Mouse (Mus musculus) heart, embryonic 10.5 days (tissue): ENCODE measurements around the gene Fam81a. TPM values are rescaled to one million over a fixed set of nuclear protein-coding genes. Genes with fewer than 3 reads are reported as not detected.
A peak's percentile ranks its signal among the peaks of the same experiment; 100 is the strongest.

ENCODE experiments used
- DNase-seq: peaks from one replicate; pipeline ENCODE4 v3.0.0-alpha.2; 2017; ENCODE audit warnings: low spot score
- H3K27ac ChIP-seq: fragments of 300-500 bp; sonication (generic); 2 replicates; pipeline ENCODE4 v1.5.1; 2016; ENCODE audit warnings: mild to moderate bottlenecking
- H3K27me3 ChIP-seq: fragments of 300-500 bp; sonication (generic); 2 replicates; pipeline ENCODE4 v1.6.1; 2016; ENCODE audit warnings: mild to moderate bottlenecking; ENCODE audit not compliant: poor library complexity, insufficient read depth, severe bottlenecking
- H3K36me3 ChIP-seq: fragments of 300-500 bp; sonication (generic); 2 replicates; pipeline ENCODE4 v1.6.1; 2016; ENCODE audit warnings: mild to moderate bottlenecking, moderate library complexity
- H3K4me1 ChIP-seq: fragments of 300-500 bp; sonication (generic); 2 replicates; pipeline ENCODE4 v1.6.1; 2016; ENCODE audit warnings: mild to moderate bottlenecking
- H3K4me3 ChIP-seq: fragments of 300-500 bp; sonication (generic); 2 replicates; pipeline ENCODE4 v1.5.1; 2016; ENCODE audit warnings: mild to moderate bottlenecking, moderate library complexity
- H3K9me3 ChIP-seq: fragments of 300-500 bp; sonication (generic); 2 replicates; pipeline ENCODE4 v1.6.1; 2016; ENCODE audit warnings: mild to moderate bottlenecking, moderate library complexity
- WGBS: fragments of 180-500 bp; shearing (Covaris S2); methylation state at CpG from one replicate; pipeline ENCODE4 v1.1.7; 2016; 5-methylcytosine and 5-hydroxymethylcytosine counted together
- polyA plus RNA-seq: library from polyadenylated mRNA; unstranded; fragments of >200 nt; fragmentation: Nextera tagmentation; extraction: Ambion mirVana; gene quantifications from 2 replicates; pipeline ENCODE4 v1.2.1, GENCODE M21; 2016

Fam81a gene
- polyA plus RNA-seq, 1 experiment from 2014 or later = 8.4 TPM

DNA sequence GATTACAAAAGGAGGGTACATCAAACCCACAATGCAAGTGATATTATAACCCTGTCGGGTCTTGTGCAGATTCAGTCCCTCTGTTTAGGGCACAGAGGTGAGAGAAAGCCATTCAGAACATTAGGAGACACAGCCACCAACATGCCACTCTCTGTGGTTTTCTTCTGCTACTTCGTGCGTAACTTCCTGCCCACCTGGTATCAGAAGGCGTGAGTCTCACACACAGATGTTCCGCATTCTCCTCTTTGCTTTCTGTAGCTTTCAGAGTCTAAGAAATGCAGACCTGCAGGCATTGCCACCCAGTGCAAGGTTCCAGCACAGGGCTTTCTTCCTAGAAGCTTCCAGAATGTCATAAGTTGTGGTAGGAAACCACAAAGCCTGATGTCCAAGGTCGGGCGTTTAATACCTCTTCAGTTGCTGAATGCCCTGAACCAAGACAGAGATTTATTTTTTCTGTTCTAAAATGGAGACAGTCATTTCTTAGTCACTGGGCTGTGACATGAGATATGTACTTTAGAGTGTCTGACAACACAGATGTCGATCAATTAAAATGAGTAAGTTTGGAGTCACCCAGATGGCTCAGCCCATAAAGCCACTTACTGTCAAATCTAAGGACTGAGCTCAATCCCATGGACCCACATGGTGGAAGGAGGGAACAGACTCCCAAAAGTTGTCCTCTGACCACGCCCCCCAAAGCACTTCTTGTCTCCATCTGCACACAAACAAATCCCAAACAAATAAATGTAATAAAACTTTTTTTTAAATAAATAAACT is 62.1 kb downstream of the Fam81a start:
- Histone ChIP-seq H3K36me3 (no peaks in the 10 kb centered on the region), H3K27ac (no peak overlapping the region), H3K9me3 (no peaks in the 10 kb centered on the region), H3K4me3 (no peak overlapping the region), H3K4me1 (peaks cover 3% of the 10 kb centered on the region; the same call in 1 of the 2 replicates), H3K27me3 (0 out of 2 replicates have a peak, but pooled peaks cover 4% of the 10 kb centered on the region)
- DNase-seq = no peak
- WGBS = 82% methylated on average over 9 of the region's 9 CpGs

DNA sequence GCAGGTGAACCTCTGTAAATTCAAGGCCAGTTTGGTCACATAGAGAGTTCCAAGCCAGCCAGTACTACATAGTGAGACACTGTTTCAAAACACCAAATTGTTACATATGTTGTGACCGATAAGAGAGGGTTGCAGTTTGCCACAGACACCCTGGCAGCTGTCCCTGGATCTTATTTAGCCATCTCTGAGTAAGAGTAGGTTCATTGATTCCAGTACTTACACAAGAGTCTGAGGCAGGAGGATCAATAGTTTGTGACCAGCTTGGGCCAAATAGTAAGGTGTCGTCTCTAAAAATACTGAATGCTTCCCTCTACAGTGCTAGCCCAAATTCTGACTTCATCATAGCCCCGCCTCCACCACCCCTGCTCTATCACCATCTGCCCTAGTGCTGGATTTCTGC is 64.3 kb downstream of the Fam81a start:
- WGBS = 77% methylated on average over 3 of the region's 3 CpGs
- peaks cover 3% of the 10 kb centered on the region; the same call in 1 of the 2 replicates for H3K4me1 ChIP-seq
- no peaks in the 10 kb centered on the region for H3K9me3 ChIP-seq
- no peak overlapping the region for H3K27ac ChIP-seq
- 0 out of 2 replicates have a peak, but pooled peaks cover 4% of the 10 kb centered on the region for H3K27me3 ChIP-seq
- DNase-seq = no peak
- H3K36me3 ChIP-seq = no peaks in the 10 kb centered on the region
- no peak overlapping the region for H3K4me3 ChIP-seq

DNA sequence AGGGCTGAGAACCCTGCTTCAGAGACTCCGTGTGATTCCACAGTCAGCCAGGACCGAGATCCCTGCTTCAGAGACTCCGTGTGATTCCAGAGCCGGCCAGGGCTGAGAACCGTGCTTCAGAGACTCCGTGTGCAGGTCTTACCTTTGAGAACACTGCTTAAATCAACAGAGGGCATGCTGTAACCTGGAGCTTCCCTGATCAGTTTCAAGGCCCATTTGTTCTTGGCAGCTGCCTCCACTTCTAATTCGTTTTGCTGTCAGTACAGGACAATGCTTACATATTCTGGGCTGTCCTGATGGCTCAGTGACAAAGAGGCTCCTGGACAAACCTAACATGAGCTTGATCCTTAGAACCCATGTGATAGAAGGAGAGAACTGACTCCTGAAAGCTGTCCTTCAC is 65.2 kb downstream of the Fam81a start:
- no peaks in the 10 kb centered on the region for H3K36me3 ChIP-seq
- 0 out of 2 replicates have a peak, but pooled peaks cover 4% of the 10 kb centered on the region for H3K27me3 ChIP-seq
- H3K27ac ChIP-seq = no peak overlapping the region
- no peaks in the 10 kb centered on the region for H3K9me3 ChIP-seq
- WGBS = 71% methylated on average over 7 of the region's 7 CpGs
- H3K4me1 ChIP-seq = no peaks in the 10 kb centered on the region
- no peak for DNase-seq
- no peak overlapping the region for H3K4me3 ChIP-seq

DNA sequence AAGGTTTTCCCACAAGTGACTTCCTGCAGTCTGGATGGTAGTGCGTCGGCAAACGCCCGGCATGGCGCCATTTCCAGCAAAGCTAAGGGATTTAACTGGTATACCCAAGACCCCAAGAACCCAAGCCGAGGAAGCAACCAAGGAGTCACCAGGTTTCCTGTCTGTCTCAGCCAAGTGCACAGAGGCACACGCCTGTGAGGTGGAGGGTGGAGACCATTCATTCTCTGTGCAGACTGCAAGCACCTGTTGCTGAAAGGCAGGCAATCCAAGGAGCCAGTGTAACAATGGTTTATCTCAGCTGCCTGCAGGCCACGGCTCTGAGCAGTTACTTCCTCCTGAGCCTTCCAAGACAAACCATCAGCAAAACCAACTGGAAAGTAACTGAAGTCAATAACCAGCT is 70.0 kb downstream of the Fam81a start:
- Histone ChIP-seq H3K4me3 (no peak overlapping the region), H3K27ac (no peak overlapping the region), H3K36me3 (no peaks in the 10 kb centered on the region), H3K27me3 (0 out of 2 replicates have a peak, but pooled peaks cover 4% of the 10 kb centered on the region), H3K4me1 (no peaks in the 10 kb centered on the region), H3K9me3 (no peaks in the 10 kb centered on the region)
- 75% methylated on average over 8 of the region's 8 CpGs for WGBS
- DNase-seq = no peak

DNA sequence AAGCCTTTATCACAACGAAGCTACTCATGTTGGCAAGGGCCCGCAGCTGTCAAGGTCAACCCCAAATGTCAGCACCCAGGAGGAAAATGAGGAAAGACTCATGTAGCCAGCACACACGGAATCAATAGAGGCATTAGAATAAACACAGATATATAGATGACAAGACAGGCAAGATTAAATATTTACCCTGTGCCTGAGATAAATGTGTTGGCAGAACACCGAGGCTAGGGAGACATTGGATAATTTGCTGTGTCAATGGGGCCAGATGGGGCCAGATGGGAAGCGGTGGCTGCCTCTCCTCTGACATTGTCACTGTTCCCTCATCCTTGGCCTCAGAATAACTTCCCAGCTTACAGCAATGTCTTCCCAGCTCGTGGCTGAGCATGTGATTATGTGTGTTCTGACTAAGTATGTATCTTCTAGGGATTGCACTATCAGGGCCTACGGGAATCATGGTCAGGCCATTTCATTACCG is 72.4 kb downstream of the Fam81a start:
- Histone ChIP-seq H3K9me3 (no peaks in the 10 kb centered on the region), H3K4me3 (no peak overlapping the region), H3K27me3 (no peaks in the 10 kb centered on the region; the same call in 1 of the 2 replicates), H3K27ac (no peak overlapping the region), H3K36me3 (no peaks in the 10 kb centered on the region), H3K4me1 (no peaks in the 10 kb centered on the region)
- WGBS = 67% methylated on average over 8 of the region's 8 CpGs
- DNase-seq = peak; percentile 66

DNA sequence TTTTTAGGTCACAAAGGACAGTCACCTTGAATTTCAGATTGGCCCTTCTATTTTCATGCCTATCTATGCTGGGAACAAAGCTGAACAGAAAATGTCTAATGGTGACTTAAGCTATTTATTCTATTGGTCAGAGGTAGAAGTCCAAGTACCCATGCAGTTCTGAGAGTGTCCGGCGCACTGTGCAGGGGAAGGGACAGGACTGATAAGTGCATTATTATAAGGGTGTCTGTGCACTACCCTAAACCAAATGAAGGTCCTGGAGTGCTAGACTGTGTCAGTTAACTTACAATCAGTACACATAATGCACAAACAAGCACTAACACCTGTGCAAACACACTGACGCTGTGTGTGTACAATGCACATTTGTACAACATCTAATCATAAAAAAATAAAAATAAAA is 74.9 kb downstream of the Fam81a start:
- 83% methylated on average over 3 of the region's 3 CpGs for WGBS
- H3K4me3 ChIP-seq = no peak overlapping the region
- no peaks in the 10 kb centered on the region for H3K9me3 ChIP-seq
- no peaks in the 10 kb centered on the region; the same call in 1 of the 2 replicates for H3K27me3 ChIP-seq
- no peaks in the 10 kb centered on the region for H3K36me3 ChIP-seq
- no peak overlapping the region for H3K27ac ChIP-seq
- DNase-seq = no peak
- H3K4me1 ChIP-seq = no peaks in the 10 kb centered on the region

DNA sequence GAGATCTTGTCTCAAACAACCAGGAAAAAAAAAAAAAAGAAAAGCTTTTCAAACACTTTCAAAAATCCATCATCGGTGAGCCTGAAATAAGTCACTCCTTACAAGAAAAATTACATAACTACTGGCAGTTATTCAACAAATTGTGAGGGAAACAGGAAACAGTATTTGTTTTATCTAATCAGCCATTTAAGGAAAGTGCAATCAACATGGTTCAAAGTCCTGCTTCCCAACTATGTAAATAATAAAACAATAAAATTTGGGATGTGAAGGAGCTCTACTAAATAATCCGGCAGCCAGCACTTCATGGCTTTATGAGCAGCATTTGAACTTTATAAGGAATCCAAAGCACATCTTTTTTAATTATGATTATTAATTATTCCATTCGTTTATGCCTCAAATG is 80.3 kb downstream of the Fam81a start:
- Histone ChIP-seq H3K4me1 (no peaks in the 10 kb centered on the region), H3K9me3 (no peaks in the 10 kb centered on the region), H3K36me3 (no peaks in the 10 kb centered on the region), H3K4me3 (no peak overlapping the region), H3K27ac (no peak overlapping the region), H3K27me3 (no peaks in the 10 kb centered on the region; the same call in 1 of the 2 replicates)
- 83% methylated on average over 3 of the region's 3 CpGs for WGBS
- no peak for DNase-seq

DNA sequence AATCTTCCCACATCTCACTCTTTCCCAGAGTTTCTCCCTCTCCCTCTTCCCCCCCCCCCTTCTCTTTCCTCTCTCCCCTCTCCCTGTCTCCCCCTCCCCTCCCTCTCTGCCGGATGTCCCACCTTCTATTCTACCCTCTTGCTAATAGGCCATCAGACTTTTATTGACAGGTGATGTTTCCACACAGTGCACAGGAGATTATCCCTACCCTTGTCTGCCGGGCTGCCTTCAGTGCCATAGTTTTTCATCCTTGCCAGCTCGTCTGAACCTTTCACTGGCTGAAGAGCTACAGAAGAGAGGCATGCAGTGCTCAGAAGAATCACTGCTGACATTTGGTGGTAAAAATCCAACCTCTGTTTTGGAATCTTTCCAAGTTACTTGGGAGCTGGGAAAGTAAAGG is 88.9 kb downstream of the Fam81a start:
- WGBS = 48% methylated on average over 3 of the region's 3 CpGs
- Histone ChIP-seq H3K4me3 (no peak overlapping the region), H3K27ac (no peak overlapping the region), H3K27me3 (no peaks in the 10 kb centered on the region), H3K4me1 (peaks cover 20% of the 10 kb centered on the region), H3K9me3 (no peaks in the 10 kb centered on the region), H3K36me3 (no peaks in the 10 kb centered on the region)
- no peak for DNase-seq

DNA sequence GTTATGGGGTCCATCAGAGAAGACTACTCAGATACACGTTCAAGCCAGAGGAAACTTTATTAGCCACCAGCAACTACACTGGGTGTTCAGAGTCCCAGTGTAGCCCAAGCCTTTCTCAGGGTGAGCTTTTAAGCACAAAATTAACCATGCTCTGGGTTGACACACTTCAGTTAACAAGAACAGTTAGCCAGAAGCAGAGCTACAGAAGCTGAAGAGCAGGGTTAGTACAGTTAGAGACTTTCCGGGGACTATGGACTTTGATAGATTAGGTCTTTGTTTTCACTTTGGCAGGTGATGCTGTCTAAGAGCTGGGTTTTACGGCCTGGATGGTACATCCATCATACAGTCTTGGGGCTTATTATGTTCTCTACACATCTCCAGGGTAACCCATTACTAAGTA is 89.6 kb downstream of the Fam81a start:
- H3K27ac ChIP-seq = no peak overlapping the region
- 74% methylated on average over 3 of the region's 3 CpGs for WGBS
- no peaks in the 10 kb centered on the region for H3K9me3 ChIP-seq
- H3K36me3 ChIP-seq = no peaks in the 10 kb centered on the region
- peaks cover 27% of the 10 kb centered on the region for H3K4me1 ChIP-seq
- no peak for DNase-seq
- H3K4me3 ChIP-seq = no peak overlapping the region
- H3K27me3 ChIP-seq = no peaks in the 10 kb centered on the region

DNA sequence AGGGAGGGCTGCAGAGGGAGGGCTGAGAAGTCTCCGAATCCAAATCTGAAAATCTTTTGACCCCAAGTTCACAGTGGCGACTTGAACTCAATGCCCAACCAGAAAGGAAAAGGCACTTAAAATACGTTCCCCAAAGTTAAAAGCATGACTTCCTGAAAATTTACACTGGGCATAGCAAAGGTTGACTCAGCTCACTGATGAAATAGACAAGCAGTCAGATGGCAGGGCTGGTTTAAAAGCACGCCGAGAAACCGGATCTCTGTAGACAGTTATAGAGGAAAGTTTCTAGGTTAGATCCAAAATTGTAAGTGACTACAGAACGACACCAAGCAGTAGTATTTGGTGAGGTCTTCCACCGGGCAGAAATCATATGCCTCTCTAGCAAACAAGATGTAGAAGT is 92.5 kb downstream of the Fam81a start:
- Histone ChIP-seq H3K36me3 (no peaks in the 10 kb centered on the region), H3K4me1 (peaks cover 37% of the 10 kb centered on the region), H3K27ac (peak overlapping the region; percentile 47; the same call in 1 of the 2 replicates), H3K9me3 (no peaks in the 10 kb centered on the region), H3K4me3 (no peak overlapping the region), H3K27me3 (no peaks in the 10 kb centered on the region)
- WGBS = 56% methylated on average over 8 of the region's 8 CpGs
- no peak for DNase-seq

DNA sequence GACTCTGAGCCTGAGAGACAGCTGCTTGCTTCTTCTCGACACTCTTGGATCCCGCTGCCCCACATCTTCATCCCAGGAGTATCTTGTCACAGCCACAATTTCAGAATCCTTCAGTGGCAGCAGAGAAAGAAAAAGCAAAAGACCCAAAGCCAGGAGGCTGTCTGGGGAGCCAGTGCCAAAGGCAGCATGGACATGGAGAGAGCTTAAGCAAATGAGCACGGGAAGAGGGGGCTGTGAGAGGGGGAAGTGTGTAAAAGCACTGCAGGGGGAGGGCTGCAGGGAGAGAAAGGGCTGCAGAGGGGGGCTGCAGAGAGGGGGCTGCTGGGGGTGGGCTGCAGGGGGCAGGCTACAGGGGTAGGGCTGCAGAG is 93.0 kb downstream of the Fam81a start:
- Histone ChIP-seq H3K27me3 (no peaks in the 10 kb centered on the region), H3K27ac (peak overlapping the region; percentile 47; the same call in 1 of the 2 replicates), H3K9me3 (no peaks in the 10 kb centered on the region), H3K4me3 (no peak overlapping the region), H3K4me1 (peaks cover 37% of the 10 kb centered on the region), H3K36me3 (no peaks in the 10 kb centered on the region)
- 33% methylated on average over 3 of the region's 3 CpGs for WGBS
- DNase-seq = no peak

DNA sequence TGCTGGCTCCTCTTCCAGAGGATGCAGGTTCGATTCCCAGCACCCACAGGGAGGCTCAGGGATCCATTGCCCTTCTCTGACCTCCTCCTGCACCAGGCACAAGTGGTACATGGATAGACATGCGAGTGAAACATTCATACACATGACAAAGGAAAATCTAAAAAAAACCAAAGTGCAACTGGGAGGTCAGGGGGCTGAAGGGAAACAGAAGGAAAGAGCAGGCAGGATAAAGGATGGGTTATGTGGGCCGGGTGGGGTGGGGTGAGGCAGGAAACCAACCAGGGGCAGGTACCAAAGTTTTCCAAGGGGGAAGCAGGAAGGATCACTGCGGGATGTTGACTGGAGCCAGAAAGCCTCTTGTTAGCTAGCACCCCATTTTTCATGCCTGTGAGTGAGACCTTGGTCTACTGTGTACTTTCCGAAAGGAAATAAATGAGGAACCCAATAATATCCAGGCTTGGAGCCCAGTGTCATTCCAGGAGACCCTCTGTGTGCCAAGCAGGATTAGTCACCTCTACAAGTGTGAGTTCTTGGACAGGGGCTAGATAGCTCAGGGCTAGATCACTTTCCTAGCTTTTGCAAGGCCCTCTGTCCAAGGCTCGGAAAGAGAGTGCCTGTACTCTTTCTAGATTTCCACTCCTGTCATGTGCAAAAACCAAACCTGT is 93.5 kb downstream of the Fam81a start:
- Histone ChIP-seq H3K4me3 (no peak overlapping the region), H3K9me3 (no peaks in the 10 kb centered on the region), H3K36me3 (no peaks in the 10 kb centered on the region), H3K27me3 (no peaks in the 10 kb centered on the region), H3K4me1 (peaks cover 37% of the 10 kb centered on the region), H3K27ac (0 out of 2 replicates have a peak overlapping the region, but pooled peaks have one; percentile 47)
- DNase-seq = no peak
- WGBS = 60% methylated on average over 6 of the region's 6 CpGs

DNA sequence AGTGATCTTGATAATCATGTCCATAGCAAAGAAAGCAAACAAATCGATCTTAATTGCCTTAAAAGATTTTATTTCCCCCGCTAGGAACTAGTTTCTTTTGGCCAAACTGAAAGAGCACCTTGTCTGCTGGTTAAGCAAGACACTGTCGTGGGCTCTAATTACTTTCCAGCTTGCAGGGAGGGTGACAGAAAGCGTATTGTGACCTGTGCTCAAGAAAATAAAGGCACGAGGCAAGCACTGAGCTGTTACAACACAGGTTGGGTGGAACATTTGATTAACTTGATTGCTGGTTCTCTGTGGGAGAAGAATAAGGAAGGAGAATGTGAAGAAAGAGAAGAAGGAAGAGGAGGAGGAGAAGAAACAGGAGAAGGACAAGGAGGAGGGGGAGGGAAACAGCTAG is 94.1 kb downstream of the Fam81a start:
- peaks cover 37% of the 10 kb centered on the region for H3K4me1 ChIP-seq
- no peak overlapping the region for H3K4me3 ChIP-seq
- no peaks in the 10 kb centered on the region for H3K36me3 ChIP-seq
- no peak for DNase-seq
- H3K9me3 ChIP-seq = no peaks in the 10 kb centered on the region
- H3K27ac ChIP-seq = peak overlapping the region; percentile 47; the same call in 1 of the 2 replicates
- 57% methylated on average over 5 of the region's 5 CpGs for WGBS
- H3K27me3 ChIP-seq = no peaks in the 10 kb centered on the region
